Mouse (Mus musculus) heart, embryonic 10.5 days (tissue): ENCODE results near the gene Cxcl10. TPM values are rescaled to one million over a fixed set of nuclear protein-coding genes. Genes with fewer than 3 reads are reported as not detected.
A peak's percentile ranks its signal among the peaks of the same experiment; 100 is the strongest.

Experiments
- DNase-seq: peaks from one replicate; pipeline ENCODE4 v3.0.0-alpha.2; 2017; ENCODE audit warnings: low spot score
- H3K27ac ChIP-seq: fragments of 300-500 bp; sonication (generic); 2 replicates; pipeline ENCODE4 v1.5.1; 2016; ENCODE audit warnings: mild to moderate bottlenecking
- H3K27me3 ChIP-seq: fragments of 300-500 bp; sonication (generic); 2 replicates; pipeline ENCODE4 v1.6.1; 2016; ENCODE audit warnings: mild to moderate bottlenecking; ENCODE audit not compliant: poor library complexity, insufficient read depth, severe bottlenecking
- H3K36me3 ChIP-seq: fragments of 300-500 bp; sonication (generic); 2 replicates; pipeline ENCODE4 v1.6.1; 2016; ENCODE audit warnings: mild to moderate bottlenecking, moderate library complexity
- H3K4me1 ChIP-seq: fragments of 300-500 bp; sonication (generic); 2 replicates; pipeline ENCODE4 v1.6.1; 2016; ENCODE audit warnings: mild to moderate bottlenecking
- H3K4me3 ChIP-seq: fragments of 300-500 bp; sonication (generic); 2 replicates; pipeline ENCODE4 v1.5.1; 2016; ENCODE audit warnings: mild to moderate bottlenecking, moderate library complexity
- H3K9me3 ChIP-seq: fragments of 300-500 bp; sonication (generic); 2 replicates; pipeline ENCODE4 v1.6.1; 2016; ENCODE audit warnings: mild to moderate bottlenecking, moderate library complexity
- WGBS: fragments of 180-500 bp; shearing (Covaris S2); methylation state at CpG from one replicate; pipeline ENCODE4 v1.1.7; 2016; 5-methylcytosine and 5-hydroxymethylcytosine counted together
- polyA plus RNA-seq: library from polyadenylated mRNA; unstranded; fragments of >200 nt; fragmentation: Nextera tagmentation; extraction: Ambion mirVana; gene quantifications from 2 replicates; pipeline ENCODE4 v1.2.1, GENCODE M21; 2016

Cxcl10 gene
- polyA plus RNA-seq, 1 experiment from 2014 or later: 0.64 TPM

DNA sequence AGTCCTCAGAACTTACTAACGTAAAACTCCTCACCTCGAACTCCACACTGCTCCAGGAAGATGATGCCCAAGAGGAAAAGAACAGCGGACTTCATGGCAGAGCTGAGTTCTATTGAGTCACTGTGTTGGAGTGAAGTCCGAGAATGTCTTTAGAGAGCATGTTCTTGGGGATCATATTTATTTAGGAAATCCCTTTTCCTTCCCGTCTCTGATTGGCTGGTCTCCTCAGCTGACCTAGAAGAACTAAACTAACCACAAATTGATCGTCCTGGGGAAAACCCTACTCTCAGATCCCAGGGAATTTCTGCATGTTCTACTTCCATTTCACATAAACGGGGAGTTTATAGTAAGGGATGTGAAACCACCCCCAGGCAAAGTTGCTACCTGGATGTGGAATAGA is 20.8 kb downstream of the Cxcl10 start, which contains the start of gene Cxcl9:
Cxcl9 (minus strand) TSS at position 151 of the 400 bp plus-strand sequence.
- Histone ChIP-seq H3K27ac (no peak within 1 kb of the TSS), H3K27me3 (no peaks in the 10 kb centered on the region), H3K4me1 (no peaks in the 10 kb centered on the region), H3K4me3 (no peak within 1 kb of the TSS), H3K9me3 (no peaks in the 10 kb centered on the region), H3K36me3 (no peaks in the 10 kb centered on the region)
- WGBS: 81% methylated on average over 7 of the region's 7 CpGs
- no peak for DNase-seq

GRCm38 (mm10) chr5:92327367-92327766 is 21.3 kb downstream of the Cxcl10 start:
- 74% methylated on average over 6 of the region's 6 CpGs for WGBS
- no peaks in the 10 kb centered on the region for H3K9me3 ChIP-seq
- no peaks in the 10 kb centered on the region for H3K4me1 ChIP-seq
- H3K36me3 ChIP-seq: no peaks in the 10 kb centered on the region
- no peak overlapping the region for H3K27ac ChIP-seq
- no peak overlapping the region for H3K4me3 ChIP-seq
- H3K27me3 ChIP-seq: no peaks in the 10 kb centered on the region
- no peak for DNase-seq

DNA sequence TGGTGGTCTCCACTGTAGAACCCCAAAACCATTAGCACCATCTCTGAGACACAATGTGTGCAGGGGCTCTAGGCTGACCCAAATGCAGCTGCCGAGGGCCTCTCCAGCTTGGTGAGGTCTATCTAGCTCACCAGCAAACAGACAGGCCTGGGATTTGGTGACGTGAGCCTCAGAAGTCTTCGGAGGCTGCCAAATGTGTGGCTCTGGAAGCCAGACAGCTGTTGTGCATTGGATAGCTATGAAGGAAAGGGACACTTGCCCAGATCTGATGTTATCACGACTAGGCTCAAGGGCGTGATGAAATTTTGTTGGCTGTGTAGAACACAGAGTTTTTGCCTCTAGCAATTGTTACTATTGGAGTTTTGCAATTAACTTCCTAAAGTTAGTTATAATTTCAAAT is 25.4 kb downstream of the Cxcl10 start:
- no peaks in the 10 kb centered on the region for H3K4me1 ChIP-seq
- WGBS: 65% methylated on average over 5 of the region's 5 CpGs
- no peaks in the 10 kb centered on the region for H3K36me3 ChIP-seq
- no peak overlapping the region for H3K27ac ChIP-seq
- no peaks in the 10 kb centered on the region for H3K27me3 ChIP-seq
- H3K4me3 ChIP-seq: no peak overlapping the region
- H3K9me3 ChIP-seq: no peaks in the 10 kb centered on the region
- no peak for DNase-seq

DNA sequence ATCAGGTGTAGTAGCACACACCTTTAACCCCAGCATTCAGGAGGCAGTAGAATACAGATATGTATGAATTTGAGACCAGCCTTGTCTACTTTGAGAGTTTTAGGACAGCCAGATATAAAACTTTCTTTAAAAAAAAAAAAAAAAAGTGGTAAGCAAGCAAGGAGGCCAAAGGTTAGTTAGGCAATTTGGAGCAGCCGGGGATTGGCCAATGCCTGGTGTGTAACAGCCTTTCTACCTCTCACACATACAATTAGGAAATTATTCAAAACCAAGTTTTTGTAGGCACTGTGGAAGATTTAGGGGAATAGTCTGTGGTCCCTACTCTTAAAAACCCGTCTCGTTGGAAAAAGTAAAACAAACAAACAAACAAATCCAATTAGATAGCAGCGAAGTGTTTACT is 26.1 kb downstream of the Cxcl10 start:
- 77% methylated on average over 4 of the region's 4 CpGs for WGBS
- no peak overlapping the region for H3K27ac ChIP-seq
- H3K27me3 ChIP-seq: no peaks in the 10 kb centered on the region
- H3K9me3 ChIP-seq: no peaks in the 10 kb centered on the region
- H3K4me3 ChIP-seq: no peak overlapping the region
- no peaks in the 10 kb centered on the region for H3K36me3 ChIP-seq
- H3K4me1 ChIP-seq: no peaks in the 10 kb centered on the region
- no peak for DNase-seq

GRCm38 (mm10) chr5:92321631-92322400 is 26.9 kb downstream of the Cxcl10 start:
- H3K4me1 ChIP-seq: no peaks in the 10 kb centered on the region
- no peaks in the 10 kb centered on the region for H3K27me3 ChIP-seq
- no peaks in the 10 kb centered on the region for H3K36me3 ChIP-seq
- H3K27ac ChIP-seq: no peak overlapping the region
- H3K4me3 ChIP-seq: no peak overlapping the region
- 66% methylated on average over 8 of the region's 8 CpGs for WGBS
- no peaks in the 10 kb centered on the region for H3K9me3 ChIP-seq
- no peak for DNase-seq

DNA sequence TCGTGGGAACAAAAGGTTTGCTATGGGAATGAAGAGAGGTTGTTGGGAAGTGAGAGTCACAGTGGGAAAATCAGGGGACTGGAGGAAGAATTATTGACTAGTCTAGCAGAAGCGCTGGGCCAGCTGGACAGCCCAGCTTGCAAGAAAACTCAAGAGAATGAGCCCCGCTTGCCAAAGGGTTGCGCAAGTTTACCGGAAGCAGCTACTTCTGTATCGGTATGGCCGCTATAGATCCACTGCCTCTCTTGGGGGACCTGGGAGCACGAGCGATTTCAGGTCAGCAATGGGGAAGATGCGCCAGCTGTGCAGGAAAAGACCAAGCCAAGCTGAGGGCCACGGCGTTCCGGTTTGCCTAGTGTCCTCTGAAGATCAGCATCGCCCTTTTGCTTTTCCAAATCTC is 30.1 kb downstream of the Cxcl10 start:
- H3K27me3 ChIP-seq: no peaks in the 10 kb centered on the region
- no peak for DNase-seq
- no peaks in the 10 kb centered on the region for H3K9me3 ChIP-seq
- 90% methylated on average over 14 of the region's 14 CpGs for WGBS
- H3K27ac ChIP-seq: no peak overlapping the region
- H3K4me3 ChIP-seq: no peak overlapping the region
- no peaks in the 10 kb centered on the region for H3K4me1 ChIP-seq
- no peaks in the 10 kb centered on the region for H3K36me3 ChIP-seq

GRCm38 (mm10) chr5:92318119-92318518 is 30.6 kb downstream of the Cxcl10 start:
- H3K9me3 ChIP-seq: no peaks in the 10 kb centered on the region
- no peaks in the 10 kb centered on the region for H3K27me3 ChIP-seq
- no peak for DNase-seq
- H3K4me3 ChIP-seq: no peak overlapping the region
- WGBS: 85% methylated on average over 7 of the region's 7 CpGs
- no peak overlapping the region for H3K27ac ChIP-seq
- H3K36me3 ChIP-seq: no peaks in the 10 kb centered on the region
- no peaks in the 10 kb centered on the region for H3K4me1 ChIP-seq

DNA sequence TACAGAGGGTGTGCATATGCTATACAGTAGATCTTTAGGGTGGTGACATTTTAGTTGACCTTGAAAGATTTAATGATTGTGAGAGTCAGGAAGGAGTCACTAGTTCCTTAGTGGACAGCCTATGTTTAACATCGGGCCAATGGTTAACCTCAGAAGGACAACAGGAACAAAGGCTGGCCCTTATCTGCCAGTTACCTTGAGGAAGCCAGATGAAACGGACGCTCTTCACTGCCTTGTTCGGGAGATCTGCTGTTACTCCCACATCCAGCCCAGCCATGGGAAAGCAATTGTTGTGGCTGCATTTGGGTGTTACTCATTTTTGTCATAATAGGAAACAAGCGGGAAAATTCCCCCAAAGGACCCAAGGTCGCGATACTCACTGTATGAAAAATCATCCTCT is 34.9 kb downstream of the Cxcl10 start:
- no peak overlapping the region for H3K4me3 ChIP-seq
- DNase-seq: no peak
- H3K4me1 ChIP-seq: peaks cover 6% of the 10 kb centered on the region
- no peak overlapping the region for H3K27ac ChIP-seq
- no peaks in the 10 kb centered on the region for H3K9me3 ChIP-seq
- 63% methylated on average over 7 of the region's 7 CpGs for WGBS
- H3K36me3 ChIP-seq: no peaks in the 10 kb centered on the region
- H3K27me3 ChIP-seq: no peaks in the 10 kb centered on the region

DNA sequence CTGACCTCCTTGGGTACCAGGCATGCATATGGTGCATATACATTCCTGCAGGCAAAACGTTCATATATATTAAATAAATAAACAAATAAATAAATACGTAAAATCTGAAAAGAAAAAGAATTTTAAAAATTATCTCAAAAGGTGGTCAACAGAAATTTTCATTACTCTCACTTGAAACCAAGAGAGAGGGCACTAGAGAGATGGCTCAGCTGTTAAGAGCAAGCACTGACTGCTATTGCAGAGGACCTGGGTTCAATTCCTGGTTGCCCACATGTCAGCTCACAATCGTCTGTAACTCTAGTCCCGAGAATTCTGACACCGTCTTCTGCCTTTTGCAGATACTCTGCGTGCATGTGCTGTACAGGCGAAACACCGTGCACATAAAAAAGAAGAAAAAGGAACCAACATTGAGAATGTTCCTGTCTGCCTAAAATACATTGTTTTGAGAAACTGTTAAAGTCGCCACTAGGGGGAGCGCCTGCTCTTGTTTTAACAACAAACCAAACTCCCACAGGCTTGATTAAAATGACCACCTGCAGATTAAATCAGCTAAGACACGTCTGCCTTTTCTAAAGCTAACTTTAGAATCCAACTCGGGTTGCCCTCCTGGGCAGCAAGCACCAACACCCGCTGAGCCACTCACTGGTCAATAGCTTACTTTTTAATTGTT is 36.5 kb downstream of the Cxcl10 start:
- H3K27ac ChIP-seq: no peak overlapping the region
- H3K27me3 ChIP-seq: no peaks in the 10 kb centered on the region
- H3K36me3 ChIP-seq: no peaks in the 10 kb centered on the region; the same call in 1 of the 2 replicates
- WGBS: 17% methylated on average over 13 of the region's 13 CpGs
- no peak overlapping the region for H3K4me3 ChIP-seq
- peak; percentile 84 for DNase-seq
- H3K9me3 ChIP-seq: no peaks in the 10 kb centered on the region
- H3K4me1 ChIP-seq: peaks cover 13% of the 10 kb centered on the region

GRCm38 (mm10) chr5:92309681-92310511 is 38.8 kb downstream of the Cxcl10 start, which contains the start of gene Sdad1:
Sdad1 (minus strand) TSS chr5:92310479.
- Histone ChIP-seq H3K4me1 (peaks cover 13% of the 10 kb centered on the region), H3K9me3 (no peaks in the 10 kb centered on the region), H3K36me3 (peaks cover 20% of the 10 kb centered on the region), H3K27ac (peak within 1 kb of the TSS; percentile 91), H3K4me3 (peak within 1 kb of the TSS; percentile 81), H3K27me3 (no peaks in the 10 kb centered on the region)
- 2% methylated on average over 41 of the region's 41 CpGs for WGBS
- DNase-seq: peak; percentile 97

- Histone ChIP-seq H3K4me3 (no peak overlapping the region), H3K4me1 (peaks cover 9% of the 10 kb centered on the region), H3K27me3 (no peaks in the 10 kb centered on the region), H3K27ac (no peak overlapping the region), H3K9me3 (no peaks in the 10 kb centered on the region), H3K36me3 (peaks cover 76% of the 10 kb centered on the region)
- 69% methylated on average over 3 of the region's 3 CpGs for whole genome bisulfite sequencing
- DNase-seq: no peak
Observed at GRCm38 (mm10) chr5:92304291-92304690, 44.4 kb downstream of the Cxcl10 start.

DNA sequence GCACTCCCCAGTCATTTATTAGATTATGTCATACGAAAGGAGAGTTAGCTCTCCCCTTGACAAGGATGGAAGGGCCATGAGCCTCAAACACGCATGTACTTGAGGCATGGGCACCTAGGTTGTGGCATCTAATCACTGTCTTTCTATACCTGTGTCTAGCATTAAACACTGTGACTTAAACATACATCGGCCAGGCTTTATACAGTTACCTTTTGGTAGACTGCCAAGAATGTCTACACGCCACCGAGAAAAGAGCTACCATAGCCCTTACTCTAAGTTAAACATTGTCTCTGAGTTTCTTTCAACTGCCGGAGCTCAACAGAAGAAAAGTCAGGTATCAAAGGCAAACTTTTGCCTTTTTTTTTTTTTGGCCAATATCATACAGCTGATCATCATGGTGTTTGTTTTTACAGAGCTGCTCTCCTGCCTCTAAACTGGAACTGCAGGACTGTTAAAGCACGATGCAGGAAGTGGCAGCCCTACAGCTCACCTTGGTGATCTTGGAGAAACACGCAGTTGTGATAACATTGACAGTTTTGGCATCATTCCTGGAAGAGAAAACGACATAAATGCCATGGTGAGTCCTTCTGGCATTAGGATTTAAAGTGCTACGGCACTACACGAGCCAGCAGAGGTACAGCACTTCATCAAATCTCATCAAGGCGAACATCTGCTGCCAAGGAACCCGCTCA is 46.4 kb downstream of the Cxcl10 start:
- H3K27me3 ChIP-seq: no peaks in the 10 kb centered on the region
- H3K4me1 ChIP-seq: no peaks in the 10 kb centered on the region
- whole genome bisulfite sequencing: 91% methylated on average over 13 of the region's 13 CpGs
- H3K9me3 ChIP-seq: no peaks in the 10 kb centered on the region
- H3K36me3 ChIP-seq: peaks cover 94% of the 10 kb centered on the region
- no peak overlapping the region for H3K4me3 ChIP-seq
- H3K27ac ChIP-seq: no peak overlapping the region
- no peak for DNase-seq
